ENCODE assay signal across 27 mouse cellular contexts in genomic region chr6:144560211-144560610, GRCm38 (mm10).
DNase-seq lines count a peak whose midpoint lies in the region; ATAC-seq lines count a peak whose summit lies in the region.
"Had no signal": no experiment of that assay in that cellular context is flagged by ENCODE, and none has a peak within 500 bp of the region (broad histone marks: within the 10 kb centered on the region; RNA-seq: fewer than 3 reads in every experiment).

No protein-coding gene starts in this region.

- no peak overlapping the region for H3K4me2 ChIP-seq in forebrain, embryonic 12.5 days
- no peak overlapping the region for H3K4me2 ChIP-seq in midbrain, embryonic 15.5 days
- H3K4me2 ChIP-seq: embryonic facial prominence, embryonic 13.5 days; forebrain, embryonic 13.5 days; heart, embryonic 15.5 days; limb, embryonic 13.5 days; liver, embryonic 11.5 days; lung, embryonic 15.5 days had no signal

- WGBS in forebrain, embryonic 10.5 days, result 25% methylated on average over 3 of the region's 3 CpGs
- WGBS in forebrain, embryonic 12.5 days, result 15% methylated on average over 3 of the region's 3 CpGs
- WGBS in midbrain, embryonic 10.5 days, result 21% methylated on average over 3 of the region's 3 CpGs
- WGBS in midbrain, embryonic 15.5 days, result 16% methylated on average over 3 of the region's 3 CpGs

- H3K4me1 ChIP-seq in forebrain, embryonic 10.5 days, result peaks cover 13% of the 10 kb centered on the region
- peaks cover 5% of the 10 kb centered on the region for H3K4me1 ChIP-seq in forebrain, embryonic 12.5 days
- H3K4me1 ChIP-seq in midbrain, embryonic 10.5 days, result peaks cover 25% of the 10 kb centered on the region
- no peaks in the 10 kb centered on the region for H3K4me1 ChIP-seq in midbrain, embryonic 15.5 days
- H3K4me1 ChIP-seq: embryonic facial prominence, embryonic 13.5 days; heart, embryonic 10.5 days; heart, embryonic 15.5 days; lung, embryonic 15.5 days had no signal

- H3K36me3 ChIP-seq in forebrain, embryonic 10.5 days (replicated peaks), result peaks cover 3% of the 10 kb centered on the region; the same call in 1 of the 2 replicates
- no peaks in the 10 kb centered on the region for H3K36me3 ChIP-seq in forebrain, embryonic 12.5 days (replicated peaks)
- no peaks in the 10 kb centered on the region for H3K36me3 ChIP-seq in midbrain, embryonic 10.5 days
- no peaks in the 10 kb centered on the region for H3K36me3 ChIP-seq in midbrain, embryonic 15.5 days (replicated peaks)
- H3K36me3 ChIP-seq: embryonic facial prominence, embryonic 13.5 days; G1E; heart, embryonic 10.5 days; heart, embryonic 15.5 days; limb, embryonic 13.5 days; lung, embryonic 15.5 days had no signal

- ATAC-seq in forebrain, embryonic 12.5 days (ENCODE audit: low FRiP score), result no peak
- ATAC-seq in midbrain, embryonic 15.5 days (replicated peaks), result no peak
- ATAC-seq: forebrain, embryonic 13.5 days; Patski had no signal

- H3K9me3 ChIP-seq in forebrain, embryonic 10.5 days, result peaks cover 16% of the 10 kb centered on the region
- H3K9me3 ChIP-seq in forebrain, embryonic 12.5 days, result peaks cover 9% of the 10 kb centered on the region
- peaks cover 13% of the 10 kb centered on the region; the same call in 1 of the 2 replicates for H3K9me3 ChIP-seq in midbrain, embryonic 10.5 days (replicated peaks)
- H3K9me3 ChIP-seq in midbrain, embryonic 15.5 days, result 0 out of 2 replicates have a peak, but pooled peaks cover 3% of the 10 kb centered on the region
- H3K9me3 ChIP-seq: heart, embryonic 10.5 days; lung, embryonic 15.5 days had no signal

- H3K4me3 ChIP-seq in forebrain, embryonic 10.5 days, result no peak overlapping the region
- no peak overlapping the region for H3K4me3 ChIP-seq in forebrain, embryonic 12.5 days (replicated peaks)
- H3K4me3 ChIP-seq in midbrain, embryonic 10.5 days, result no peak overlapping the region
- no peak overlapping the region for H3K4me3 ChIP-seq in midbrain, embryonic 15.5 days
- H3K4me3 ChIP-seq: embryonic facial prominence, embryonic 13.5 days; erythroblast, embryonic 14.5 days; forebrain, embryonic 13.5 days; heart, embryonic 10.5 days; heart, embryonic 15.5 days; limb, embryonic 13.5 days; lung, embryonic 15.5 days had no signal

- no peak overlapping the region for H3K9ac ChIP-seq in forebrain, embryonic 12.5 days
- H3K9ac ChIP-seq in midbrain, embryonic 15.5 days, result no peak overlapping the region
- H3K9ac ChIP-seq: embryonic facial prominence, embryonic 13.5 days; forebrain, embryonic 13.5 days; heart, embryonic 15.5 days; limb, embryonic 13.5 days; lung, embryonic 15.5 days had no signal

- H3K27me3 ChIP-seq in forebrain, embryonic 10.5 days (ENCODE audit: poor library complexity, severe bottlenecking), result no peaks in the 10 kb centered on the region
- H3K27me3 ChIP-seq in forebrain, embryonic 12.5 days, result no peaks in the 10 kb centered on the region
- no peaks in the 10 kb centered on the region for H3K27me3 ChIP-seq in midbrain, embryonic 10.5 days (ENCODE audit: low read depth, poor library complexity, severe bottlenecking)
- no peaks in the 10 kb centered on the region for H3K27me3 ChIP-seq in midbrain, embryonic 15.5 days (replicated peaks)
- H3K27me3 ChIP-seq: embryonic facial prominence, embryonic 13.5 days; forebrain, embryonic 13.5 days; heart, embryonic 15.5 days; limb, embryonic 13.5 days; lung, embryonic 15.5 days; Patski had no signal

- DNase-seq in forebrain, embryonic 10.5 days (ENCODE audit: extremely low spot score, low spot score), result peak; percentile 24
- peak; percentile 51 for DNase-seq in midbrain, embryonic 10.5 days (ENCODE audit: low spot score)
- DNase-seq in embryo, embryonic 11 days, result peak; percentile 53
- peak; percentile 58 for DNase-seq in retina, postnatal 1 day
- DNase-seq in T-cell, adult 2 months (ENCODE audit: low spot score), result no peak
- DNase-seq: adrenal gland, postnatal 14 days; cerebellum, adult 11 months; cerebellum, adult 9-10 months; gastrocnemius, postnatal 14 days; heart, postnatal 36 days; kidney, adult 11 months; kidney, postnatal 25 days; midbrain, embryonic 14.5 days; thymus, adult 2 months; thymus, postnatal 4 days had no signal

- H3K27ac ChIP-seq in forebrain, embryonic 10.5 days, result peak overlapping the region; percentile 66; the same call in 1 of the 2 replicates
- no peak overlapping the region for H3K27ac ChIP-seq in forebrain, embryonic 12.5 days
- peak overlapping the region; percentile 61 for H3K27ac ChIP-seq in midbrain, embryonic 10.5 days (replicated peaks)
- no peak overlapping the region for H3K27ac ChIP-seq in midbrain, embryonic 15.5 days
- H3K27ac ChIP-seq: embryonic facial prominence, embryonic 13.5 days; forebrain, embryonic 13.5 days; heart, embryonic 10.5 days; heart, embryonic 15.5 days; limb, embryonic 13.5 days; lung, embryonic 15.5 days had no signal

Comparison
In these comparisons a context has a peak if more than half of its experiments do, and no peak if none do; other contexts are left out.
1. H3K27ac ChIP-seq: peak in forebrain, embryonic 10.5 days (single experiment) and midbrain, embryonic 10.5 days (single experiment); none in forebrain, embryonic 12.5 days (single experiment) and midbrain, embryonic 15.5 days (single experiment).